In genomic region chr11:54130721-54131120, GRCm38 (mm10) we compare ENCODE assay signal across 27 mouse cellular contexts. TPM values are rescaled to one million over a fixed set of nuclear protein-coding genes. Genes with fewer than 3 reads are reported as not detected.
DNase-seq lines count a peak whose midpoint lies in the region; ATAC-seq and TF ChIP-seq lines count a peak whose summit lies in the region.
"Had no signal": no experiment of that assay in that cellular context is flagged by ENCODE, and none has a peak within 500 bp of the region (broad histone marks: within the 10 kb centered on the region; RNA-seq: fewer than 3 reads in every experiment).

No protein-coding gene starts in this region.

- DNase-seq in forebrain, postnatal 0 days: no peak
- peak; percentile 38 to 70 for DNase-seq in layer of hippocampus, adult 18-20 months (ENCODE audit: low spot score in 2 of 2)
- no peak for DNase-seq in layer of hippocampus, postnatal 25 days (ENCODE audit: extremely low spot score in 1 of 2, low spot score in 1 of 2)
- DNase-seq in MEL (ENCODE audit: low read depth, low spot score): peak; percentile 42
- DNase-seq in liver: no peak
- DNase-seq: adrenal gland, postnatal 10 days; adrenal gland, postnatal 36 days; cerebellum, adult 11 months; cerebellum, adult 2 months; cerebellum, adult 9-11 months; cerebellum, postnatal 25 days; gastrocnemius, postnatal 10 days; gastrocnemius, postnatal 36 days; heart, adult 2 months; heart, postnatal 14 days; heart, postnatal 4 days had no signal

- TF ChIP-seq CTCF in forebrain, postnatal 0 days (IDR thresholded peaks at IDR 0.05; ENCODE audit: low read depth): no peak
- no peak for TF ChIP-seq CTCF in MEL (IDR thresholded peaks at IDR 0.05 in 2 of 3, conservative IDR thresholded peaks at IDR 0.05 in 1 of 3; ENCODE audit: control insufficient read depth in 1 of 3, insufficient read depth in 1 of 3, low read depth in 2 of 3, low read length in 3 of 3, poor library complexity in 1 of 3, severe bottlenecking in 1 of 3)

- TF ChIP-seq POLR2A in MEL (IDR thresholded peaks at IDR 0.05; ENCODE audit: control insufficient read depth in 1 of 2, insufficient read depth in 1 of 2, low read depth in 1 of 2, low read length in 2 of 2, poor library complexity in 1 of 2): no peak

- H3K9me3 ChIP-seq in forebrain, postnatal 0 days (ENCODE audit: low read length): no peaks in the 10 kb centered on the region
- no peaks in the 10 kb centered on the region for H3K9me3 ChIP-seq in forebrain, embryonic 16.5 days (ENCODE audit: control insufficient read depth, low read length)
- H3K9me3 ChIP-seq in MEL (replicated peaks; ENCODE audit: insufficient read depth, low read length): no peaks in the 10 kb centered on the region
- H3K9me3 ChIP-seq: embryonic facial prominence, embryonic 12.5 days; embryonic facial prominence, embryonic 15.5 days; heart, embryonic 10.5 days; heart, embryonic 13.5 days had no signal

- H3K27me3 ChIP-seq in forebrain, postnatal 0 days (ENCODE audit: insufficient read depth, low read length): no peaks in the 10 kb centered on the region
- no peaks in the 10 kb centered on the region for H3K27me3 ChIP-seq in forebrain, embryonic 16.5 days (replicated peaks; ENCODE audit: control insufficient read depth, insufficient read depth, low read length)
- H3K27me3 ChIP-seq in MEL (ENCODE audit: control insufficient read depth in 1 of 2, insufficient read depth in 2 of 2, low read length in 2 of 2): no peaks in the 10 kb centered on the region
- H3K27me3 ChIP-seq: embryonic facial prominence, embryonic 12.5 days; embryonic facial prominence, embryonic 15.5 days; heart, embryonic 13.5 days; Patski had no signal

- peaks cover 11% of the 10 kb centered on the region for H3K4me1 ChIP-seq in forebrain, postnatal 0 days (ENCODE audit: insufficient read depth)
- peaks cover 9% of the 10 kb centered on the region for H3K4me1 ChIP-seq in forebrain, embryonic 16.5 days (replicated peaks; ENCODE audit: control insufficient read depth, insufficient read depth, low read length)
- peaks cover 22 to 40% of the 10 kb centered on the region in 2 experiments for H3K4me1 ChIP-seq in MEL (ENCODE audit: control insufficient read depth in 1 of 2, insufficient read depth in 2 of 2, low read length in 2 of 2)
- H3K4me1 ChIP-seq: embryonic facial prominence, embryonic 12.5 days had no signal

- H3K4me3 ChIP-seq in forebrain, postnatal 0 days (ENCODE audit: low read depth, low read length): no peak overlapping the region
- no peak overlapping the region for H3K4me3 ChIP-seq in forebrain, embryonic 16.5 days (replicated peaks; ENCODE audit: low read length)
- no peak overlapping the region for H3K4me3 ChIP-seq in MEL (ENCODE audit: control insufficient read depth in 1 of 2, insufficient read depth in 1 of 2, low read depth in 2 of 2, low read length in 2 of 2)
- H3K4me3 ChIP-seq: embryonic facial prominence, embryonic 12.5 days; embryonic facial prominence, embryonic 15.5 days; heart, adult 2 months; heart, embryonic 10.5 days; heart, embryonic 13.5 days had no signal

- no peaks in the 10 kb centered on the region for H3K79me2 ChIP-seq in MEL (ENCODE audit: control insufficient read depth, insufficient read depth, low read length, poor library complexity)

- peak; percentile 16; the same call in 1 of the 2 replicates for ATAC-seq in forebrain, postnatal 0 days
- ATAC-seq in forebrain, embryonic 16.5 days: no peak
- ATAC-seq: forebrain, embryonic 14.5 days; hindbrain, postnatal 0 days; inflammation-experienced regulatory T-cells, adult 6 months; Patski had no signal

- H3K9ac ChIP-seq in forebrain, postnatal 0 days: no peak overlapping the region
- H3K9ac ChIP-seq in forebrain, embryonic 16.5 days (replicated peaks; ENCODE audit: low read depth, low read length): no peak overlapping the region
- H3K9ac ChIP-seq in MEL (ENCODE audit: control insufficient read depth, low read depth, low read length, poor library complexity, severe bottlenecking): no peak overlapping the region
- H3K9ac ChIP-seq: embryonic facial prominence, embryonic 12.5 days; embryonic facial prominence, embryonic 15.5 days; heart, embryonic 13.5 days; hindbrain, embryonic 14.5 days had no signal

- no peaks in the 10 kb centered on the region for H3K36me3 ChIP-seq in forebrain, postnatal 0 days (ENCODE audit: insufficient read depth)
- no peaks in the 10 kb centered on the region for H3K36me3 ChIP-seq in forebrain, embryonic 16.5 days (ENCODE audit: control insufficient read depth, insufficient read depth)
- H3K36me3 ChIP-seq in MEL (ENCODE audit: control insufficient read depth in 1 of 2, insufficient read depth in 2 of 2, low read length in 2 of 2): peaks cover 0 to 21% of the 10 kb centered on the region in 2 experiments; a peak in 2 of 4 replicates

- 75% methylated on average over 6 of the region's 6 CpGs for WGBS in forebrain, postnatal 0 days
- 82% methylated on average over 6 of the region's 6 CpGs for WGBS in forebrain, embryonic 16.5 days

- TF ChIP-seq RAD21 in MEL (IDR thresholded peaks at IDR 0.05; ENCODE audit: low read depth, low read length): no peak

- TF ChIP-seq EP300 in MEL (IDR thresholded peaks at IDR 0.05; ENCODE audit: low read depth in 1 of 2, low read length in 2 of 2): no peak

- no peak overlapping the region for H3K4me2 ChIP-seq in forebrain, postnatal 0 days (ENCODE audit: low read depth)
- no peak overlapping the region for H3K4me2 ChIP-seq in forebrain, embryonic 16.5 days (ENCODE audit: low read length)
- H3K4me2 ChIP-seq: embryonic facial prominence, embryonic 12.5 days; embryonic facial prominence, embryonic 15.5 days; heart, embryonic 13.5 days; hindbrain, embryonic 14.5 days had no signal

- no peak overlapping the region for H3K27ac ChIP-seq in forebrain, postnatal 0 days (ENCODE audit: low read depth, low read length)
- H3K27ac ChIP-seq in forebrain, embryonic 16.5 days (ENCODE audit: low read length): no peak overlapping the region
- no peak overlapping the region for H3K27ac ChIP-seq in MEL (ENCODE audit: control insufficient read depth, low read depth, low read length)
- H3K27ac ChIP-seq: embryonic facial prominence, embryonic 12.5 days; embryonic facial prominence, embryonic 15.5 days; heart, adult 2 months; heart, embryonic 10.5 days; heart, embryonic 13.5 days; hindbrain, embryonic 14.5 days; hindbrain, postnatal 0 days had no signal

TF ChIP-seq in MEL, 35 proteins besides CTCF, POLR2A, EP300 and RAD21:
- TF ChIP-seq KAT2A (conservative IDR thresholded peaks at IDR 0.05; ENCODE audit: low read depth, low read length) (0 out of 2 replicates have a peak, but pooled peaks have one; percentile 5), MAX (IDR thresholded peaks at IDR 0.05; ENCODE audit: low read length) (no peak), CHD2 (IDR thresholded peaks at IDR 0.05; ENCODE audit: low read length) (no peak)

RNA-seq across cellular contexts. Expression of gene P4ha2, which starts 30.8 kb away (rescaled TPM):
- total RNA-seq in forebrain, postnatal 0 days (2014; rRNA removed): 6.8 and 9.8 TPM in 2 replicates
- polyA plus RNA-seq in forebrain, postnatal 0 days (2015; fragmentation: Nextera tagmentation; extraction: Ambion mirVana): 6.0 and 6.1 TPM in 2 replicates
- 6.8 and 8.6 TPM in 2 replicates for polyA plus RNA-seq in forebrain, embryonic 16.5 days (2015; fragmentation: Nextera tagmentation; extraction: Ambion mirVana)
- 10 to 100 TPM; 26.9 to 30.7 TPM for total RNA-seq in layer of hippocampus, adult 18-20 months (2021)
- total RNA-seq in layer of hippocampus, postnatal 25 days (2021): 10 to 100 TPM; 15.2 to 22.4 TPM
- 18.6 and 32.0 TPM in 2 replicates for total RNA-seq in MEL (2012; rRNA removed)
- 10 to 100 TPM in 1 of 2 experiments, not detected in 1; 57.8 TPM for polyA plus RNA-seq in MEL (2012; ENCODE audit: insufficient read depth in 1 of 2, insufficient read length in 2 of 2, low read depth in 1 of 2, low replicate concordance in 2 of 2, missing spikeins in 1 of 2)
- total RNA-seq: granulocyte monocyte progenitor cell, adult 5-6 weeks had no signal
- polyA plus RNA-seq: inflammation-experienced regulatory T-cells, adult 6 months had no signal

Comparison
In these comparisons a context has a peak if more than half of its experiments do, and no peak if none do; other contexts are left out.
1. DNase-seq: peak in layer of hippocampus, adult 18-20 months (2 of 2) and MEL (single experiment); none in forebrain, postnatal 0 days (single experiment), layer of hippocampus, postnatal 25 days (0 of 2) and liver (single experiment).